In the genomic region with DNA sequence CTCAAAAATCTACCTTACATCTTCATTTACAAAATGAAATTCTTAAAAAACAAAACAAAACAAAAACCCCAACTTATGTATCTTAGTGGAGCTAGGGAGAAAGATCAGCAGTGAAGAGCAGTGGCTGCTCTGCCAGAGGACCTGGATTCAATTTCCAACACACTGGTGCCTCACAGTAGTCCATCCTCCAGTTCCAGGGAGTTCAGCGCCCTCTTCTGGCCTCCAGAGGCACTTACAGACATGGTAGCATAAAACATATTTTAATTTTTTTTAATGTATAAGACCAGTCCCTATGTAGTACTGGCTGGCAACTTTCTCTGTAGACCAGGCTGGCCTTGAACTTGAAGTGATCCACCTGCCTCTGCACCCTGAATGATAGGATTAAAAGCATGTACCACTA, we compare ENCODE assay signal across 8 mouse cellular contexts. TPM values are rescaled to one million over a fixed set of nuclear protein-coding genes. Genes with fewer than 3 reads are reported as not detected.
DNase-seq lines count a peak whose midpoint lies in the region; ATAC-seq and TF ChIP-seq lines count a peak whose summit lies in the region.
"Had no signal": no experiment of that assay in that cellular context is flagged by ENCODE, and none has a peak within 500 bp of the region (broad histone marks: within the 10 kb centered on the region; RNA-seq: fewer than 3 reads in every experiment).

No protein-coding gene starts in this region.

- no peak overlapping the region for H3K9ac ChIP-seq in kidney, embryonic 15.5 days
- no peak overlapping the region for H3K9ac ChIP-seq in ES-E14 (ENCODE audit: insufficient read depth, low read depth, low read length, poor library complexity, severe bottlenecking)
- H3K9ac ChIP-seq: lung, embryonic 15.5 days had no signal

- peak; percentile 51 to 61 for DNase-seq in kidney, postnatal 4 days
- no peak for DNase-seq in ES-E14 (ENCODE audit: low read depth, low spot score)
- peak; percentile 51 for DNase-seq in brain, embryonic 14.5 days (ENCODE audit: low read depth)
- peak; percentile 41 for DNase-seq in lung, postnatal 14 days
- no peak for DNase-seq in c-Kit-positive CD71-positive TER-119-positive erythroid progenitor cells, embryonic 14.5 days (ENCODE audit: low spot score)

- peak; percentile 45; the same call in 1 of the 2 replicates for TF ChIP-seq CTCF in brain, embryonic 14.5 days (IDR thresholded peaks at IDR 0.05; ENCODE audit: borderline replicate concordance, extremely low read depth, insufficient read depth, insufficient read length)

- H3K4me1 ChIP-seq in kidney, embryonic 15.5 days = peaks cover 14% of the 10 kb centered on the region; the same call in 1 of the 2 replicates
- H3K4me1 ChIP-seq in ES-E14 (ENCODE audit: control insufficient read depth in 2 of 2, insufficient read depth in 2 of 2, low read length in 2 of 2, poor library complexity in 1 of 2) = peaks cover 6 to 9% of the 10 kb centered on the region in 2 experiments; a peak in 3 of 4 replicates

- TF ChIP-seq POLR2A in brain, embryonic 14.5 days (IDR thresholded peaks at IDR 0.05; ENCODE audit: borderline replicate concordance, extremely low read depth, insufficient read depth, insufficient read length, poor library complexity, severe bottlenecking) = no peak

- H3K27ac ChIP-seq in kidney, embryonic 15.5 days = no peak overlapping the region
- no peak overlapping the region for H3K27ac ChIP-seq in ES-E14 (ENCODE audit: insufficient read depth, low read depth, low read length, poor library complexity, severe bottlenecking)

- no peaks in the 10 kb centered on the region for H3K9me3 ChIP-seq in kidney, embryonic 15.5 days (replicated peaks)
- no peaks in the 10 kb centered on the region for H3K9me3 ChIP-seq in ES-E14 (ENCODE audit: control insufficient read depth, insufficient read depth, low read depth, low read length)
- H3K9me3 ChIP-seq: lung, embryonic 15.5 days had no signal

- peaks cover 91% of the 10 kb centered on the region for H3K36me3 ChIP-seq in kidney, embryonic 15.5 days
- H3K36me3 ChIP-seq in ES-E14 (ENCODE audit: control insufficient read depth, insufficient read depth, low read length, poor library complexity, severe bottlenecking) = peaks cover 20% of the 10 kb centered on the region

- H3K4me3 ChIP-seq in kidney, embryonic 15.5 days (replicated peaks) = no peak overlapping the region
- H3K4me3 ChIP-seq in ES-E14 (ENCODE audit: insufficient read depth in 1 of 2, low read depth in 1 of 2, low read length in 2 of 2, poor library complexity in 1 of 2, severe bottlenecking in 1 of 2) = no peak overlapping the region
- H3K4me3 ChIP-seq: lung, embryonic 15.5 days had no signal

- ATAC-seq in kidney, embryonic 15.5 days (replicated peaks; ENCODE audit: low FRiP score) = no peak
- no peak for ATAC-seq in frontal cortex, adult (ENCODE audit: low TSS enrichment)

- no peak overlapping the region for H3K4me2 ChIP-seq in kidney, embryonic 15.5 days
- H3K4me2 ChIP-seq: lung, embryonic 15.5 days had no signal

- WGBS in kidney, embryonic 15.5 days = 35% methylated on average over 1 of the region's 1 CpGs

- H3K27me3 ChIP-seq in kidney, embryonic 15.5 days = no peaks in the 10 kb centered on the region
- H3K27me3 ChIP-seq: lung, embryonic 15.5 days had no signal

- in situ Hi-C loops in ES-E14 (cut with MboI; ENCODE audit: low sequenced_read_pairs in 2 of 2, unreplicated experiment in 2 of 2) = no loop called here

TF ChIP-seq in ES-E14, 5 proteins besides CTCF, POLR2A, EP300 and RAD21:
- no peak for TF ChIP-seq MAFK (IDR thresholded peaks at IDR 0.05; ENCODE audit: insufficient read depth, low read depth, low read length)
- TF ChIP-seq HCFC1 (IDR thresholded peaks at IDR 0.05; ENCODE audit: borderline replicate concordance, insufficient read depth, low read length) = no peak
- no peak for TF ChIP-seq CHD2 (IDR thresholded peaks at IDR 0.05; ENCODE audit: low read depth, low read length)
- TF ChIP-seq ZC3H11A (IDR thresholded peaks at IDR 0.05; ENCODE audit: borderline replicate concordance, low read depth, low read length) = peak; percentile 28
- 0 out of 2 replicates have a peak, but pooled peaks have one; percentile 49 for TF ChIP-seq ZNF384 (IDR thresholded peaks at IDR 0.05; ENCODE audit: low read depth, low read length)

RNA-seq across cellular contexts. Expression of a gene that starts 14.2 kb away (rescaled TPM):
- 94.2 and 99.5 TPM in 2 replicates for polyA plus RNA-seq in kidney, embryonic 15.5 days (2015; fragmentation: Nextera tagmentation; extraction: Ambion mirVana)
- total RNA-seq in ES-E14 (2012; rRNA removed) = 74.4 and 78.2 TPM in 2 replicates
- 204 and 250 TPM in 2 replicates for polyA plus RNA-seq in brain, embryonic 14.5 days (2012; rRNA removed)

RNA-seq across cellular contexts. Expression of a gene that starts 25.3 kb away (rescaled TPM):
- 21.1 and 25.0 TPM in 2 replicates for polyA plus RNA-seq in kidney, embryonic 15.5 days (2015; fragmentation: Nextera tagmentation; extraction: Ambion mirVana)
- 15.3 and 25.4 TPM in 2 replicates for total RNA-seq in ES-E14 (2012; rRNA removed)
- 8.1 and 13.8 TPM in 2 replicates for polyA plus RNA-seq in brain, embryonic 14.5 days (2012; rRNA removed)

RNA-seq across cellular contexts. Expression of a gene that starts 25.4 kb away (rescaled TPM):
- polyA plus RNA-seq in kidney, embryonic 15.5 days (2015; fragmentation: Nextera tagmentation; extraction: Ambion mirVana) = 28.7 and 31.8 TPM in 2 replicates
- total RNA-seq in ES-E14 (2012; rRNA removed) = 75.6 and 78.6 TPM in 2 replicates
- polyA plus RNA-seq in brain, embryonic 14.5 days (2012; rRNA removed) = 13.1 and 15.4 TPM in 2 replicates

RNA-seq across cellular contexts. Expression of a gene that starts 32.2 kb away (rescaled TPM):
- polyA plus RNA-seq in kidney, embryonic 15.5 days (2015; fragmentation: Nextera tagmentation; extraction: Ambion mirVana) = 1,327 and 1,492 TPM in 2 replicates
- total RNA-seq in ES-E14 (2012; rRNA removed) = 2,611 and 2,664 TPM in 2 replicates
- polyA plus RNA-seq in brain, embryonic 14.5 days (2012; rRNA removed) = 1,462 and 1,587 TPM in 2 replicates

RNA-seq across cellular contexts. Expression of a gene that starts 37.1 kb away (rescaled TPM):
- polyA plus RNA-seq in kidney, embryonic 15.5 days (2015; fragmentation: Nextera tagmentation; extraction: Ambion mirVana) = 113 and 132 TPM in 2 replicates
- 33.8 and 36.1 TPM in 2 replicates for total RNA-seq in ES-E14 (2012; rRNA removed)
- polyA plus RNA-seq in brain, embryonic 14.5 days (2012; rRNA removed) = 67.6 and 98.9 TPM in 2 replicates

Comparison
In these comparisons a context has a peak if more than half of its experiments do, and no peak if none do; other contexts are left out.
1. DNase-seq: peak in kidney, postnatal 4 days (2 of 2), brain, embryonic 14.5 days (single experiment) and lung, postnatal 14 days (single experiment); none in ES-E14 (single experiment) and c-Kit-positive CD71-positive TER-119-positive erythroid progenitor cells, embryonic 14.5 days (single experiment).